16 mouse cellular contexts compared by ENCODE assay signal in genomic region chr6:35542656-35543400, GRCm38 (mm10).
"Had no signal": no experiment of that assay in that cellular context is flagged by ENCODE, and none has a peak within 500 bp of the region (broad histone marks: within the 10 kb centered on the region; RNA-seq: fewer than 3 reads in every experiment).

No protein-coding gene starts in this region.

- H3K27me3 ChIP-seq: liver, embryonic 13.5 days had no signal

- H3K27ac ChIP-seq: kidney, postnatal 0 days; layer of hippocampus, adult 2 months; left cerebral cortex, adult 2 months; liver, embryonic 13.5 days; stomach, postnatal 0 days had no signal

- H3K4me3 ChIP-seq: layer of hippocampus, adult 2 months; left cerebral cortex, adult 2 months; liver, embryonic 13.5 days had no signal

- H3K9me3 ChIP-seq: liver, embryonic 13.5 days had no signal

- DNase-seq: kidney, adult 18-20 months; kidney, postnatal 25 days; layer of hippocampus, adult 9-11 months; layer of hippocampus, postnatal 36 days; liver, embryonic 13.5 days; lung, adult 2 months; midbrain, embryonic 14.5 days; right cerebral cortex, adult 18-20 months; right cerebral cortex, postnatal 14 days; right cerebral cortex, postnatal 4 days; thymus, postnatal 36 days had no signal

- H3K9ac ChIP-seq: liver, embryonic 13.5 days had no signal

- H3K4me2 ChIP-seq: liver, embryonic 13.5 days; midbrain, embryonic 11.5 days had no signal

- H3K36me3 ChIP-seq: liver, embryonic 13.5 days had no signal
